Mouse (Mus musculus) CH12.LX (cell line): ENCODE measurements around the gene Fcgr1. TPM values are rescaled to one million over a fixed set of nuclear protein-coding genes. Genes with fewer than 3 reads are reported as not detected.
"Not testable (repeated sequence)": the region's sequence is repeated elsewhere in the genome, so short reads cannot be mapped to it uniquely, and the experiment has no call there.

Experiments
- DNase-seq: peaks from one replicate; pipeline ENCODE4 v3.0.0-alpha.2; 2013; ENCODE audit errors: extremely low read depth
- H3K27ac ChIP-seq: 2 replicates; pipeline ENCODE4 v1.5.1; 2012; ENCODE audit warnings: low read depth, mild to moderate bottlenecking, control low read depth, moderate library complexity; ENCODE audit not compliant: insufficient read depth
- H3K27me3 ChIP-seq: replicated peaks from 2 replicates; pipeline ENCODE3; 2012; ENCODE audit warnings: inconsistent platforms
- H3K36me3 ChIP-seq, 2 experiments: replicated peaks in 1 of 2; 2 replicates each; pipeline versions ENCODE3 to v1.6.1; 2012; ENCODE audit warnings: inconsistent platforms in 1 of 2, low read length in 1 of 2, mild to moderate bottlenecking in 1 of 2, mixed read lengths in 1 of 2, moderate library complexity in 1 of 2; ENCODE audit not compliant: control insufficient read depth in 1 of 2, insufficient read depth in 1 of 2
- H3K4me1 ChIP-seq, 2 experiments: 2 replicates each; pipeline ENCODE4 v1.6.1; 2012; ENCODE audit warnings: inconsistent platforms in 1 of 2, moderate library complexity in 1 of 2; ENCODE audit not compliant: insufficient read depth in 2 of 2, control insufficient read depth in 1 of 2
- H3K4me2 ChIP-seq: 2 replicates; pipeline ENCODE4 v1.6.1; 2012; ENCODE audit warnings: low read depth, mild to moderate bottlenecking, control low read depth; ENCODE audit not compliant: poor library complexity, insufficient read depth, severe bottlenecking
- H3K4me3 ChIP-seq, 3 experiments: fragments of 150-350 bp in 1 of 3; sonication (generic) in 1 of 3; replicated peaks in 1 of 3; 2 replicates each; pipeline versions ENCODE3 to v1.5.1; 2011 to 2012; ENCODE audit warnings: low read depth in 2 of 3, low read length in 2 of 3, mild to moderate bottlenecking in 2 of 3, moderate library complexity in 2 of 3, control low read depth in 1 of 3, improper control_type of control experiment in 1 of 3, inconsistent platforms in 1 of 3, mixed read lengths in 1 of 3; ENCODE audit not compliant: poor library complexity in 1 of 3
- H3K79me2 ChIP-seq: replicated peaks from 2 replicates; pipeline ENCODE4 v1.6.1; 2012; ENCODE audit warnings: mild to moderate bottlenecking, moderate library complexity; ENCODE audit not compliant: control insufficient read depth, poor library complexity, insufficient read depth, severe bottlenecking; ENCODE audit errors: extremely low read depth
- H3K9ac ChIP-seq: 2 replicates; pipeline ENCODE4 v1.6.1; 2012; ENCODE audit warnings: low read depth, mild to moderate bottlenecking, control low read depth, moderate library complexity; ENCODE audit not compliant: insufficient read depth
- H3K9me3 ChIP-seq: replicated peaks from 2 replicates; pipeline ENCODE3; 2012; ENCODE audit warnings: low read length, inconsistent platforms, mixed read lengths
- BHLHE40 ChIP-seq: IDR thresholded peaks from 2 replicates; pipeline ENCODE4 v1.6.1; 2011; ENCODE audit warnings: mild to moderate bottlenecking, low read depth, low read length, improper control_type of control experiment
- CHD1 ChIP-seq: IDR thresholded peaks from 2 replicates; pipeline ENCODE4 v1.6.1; 2012; ENCODE audit warnings: low read depth, low read length, improper control_type of control experiment, inconsistent platforms
- CHD2 ChIP-seq: IDR thresholded peaks from 2 replicates; pipeline ENCODE4 v1.6.1; 2011; ENCODE audit warnings: low read length, improper control_type of control experiment
- CTCF ChIP-seq, 2 experiments: IDR thresholded peaks in 1 of 2; conservative IDR thresholded peaks in 1 of 2; 2 replicates each; pipeline ENCODE4 v1.5.1; 2011 to 2012; ENCODE audit warnings: low read depth in 2 of 2, low read length in 2 of 2, improper control_type of control experiment in 1 of 2, inconsistent platforms in 1 of 2, mild to moderate bottlenecking in 1 of 2, moderate library complexity in 1 of 2
- ELF1 ChIP-seq: IDR thresholded peaks from 2 replicates; pipeline ENCODE4 v1.6.1; 2014; ENCODE audit warnings: low read depth, mild to moderate bottlenecking, inconsistent platforms, low read length, improper control_type of control experiment
- EP300 ChIP-seq: IDR thresholded peaks from 2 replicates; pipeline ENCODE4 v1.6.1; 2011; ENCODE audit warnings: low read length, improper control_type of control experiment
- ETS1 ChIP-seq: conservative IDR thresholded peaks from 2 replicates; pipeline ENCODE4 v1.6.1; 2012; ENCODE audit warnings: low read depth, mild to moderate bottlenecking, inconsistent platforms, low read length, improper control_type of control experiment, moderate library complexity
- MXI1 ChIP-seq: IDR thresholded peaks from 2 replicates; pipeline ENCODE4 v1.6.1; 2011; ENCODE audit warnings: mild to moderate bottlenecking, low read depth, low read length, improper control_type of control experiment
- MYC ChIP-seq: IDR thresholded peaks from 2 replicates; pipeline ENCODE4 v1.6.1; 2011; ENCODE audit warnings: low read depth, mild to moderate bottlenecking, improper control_type of control experiment, low read length
- NRF1 ChIP-seq: IDR thresholded peaks from 2 replicates; pipeline ENCODE4 v1.6.1; 2014; ENCODE audit warnings: low read depth, mild to moderate bottlenecking, inconsistent platforms, low read length, improper control_type of control experiment, moderate library complexity
- POLR2A ChIP-seq: IDR thresholded peaks from 2 replicates; pipeline ENCODE4 v1.6.1; 2011; ENCODE audit warnings: low read depth, mild to moderate bottlenecking, improper control_type of control experiment, low read length
- UBTF ChIP-seq: IDR thresholded peaks from 2 replicates; pipeline ENCODE4 v1.6.1; 2012; ENCODE audit warnings: low read depth, mild to moderate bottlenecking, inconsistent platforms, low read length, improper control_type of control experiment, moderate library complexity
- USF2 ChIP-seq: conservative IDR thresholded peaks from 2 replicates; pipeline ENCODE4 v1.6.1; 2011; ENCODE audit warnings: low read depth, low read length, improper control_type of control experiment
- ZC3H11A ChIP-seq: IDR thresholded peaks from 2 replicates; pipeline ENCODE4 v1.6.1; 2012; ENCODE audit warnings: low read depth, mild to moderate bottlenecking, inconsistent platforms, low read length, improper control_type of control experiment
- ZKSCAN1 ChIP-seq: IDR thresholded peaks from 2 replicates; pipeline ENCODE4 v1.6.1; 2012; ENCODE audit warnings: low read depth, inconsistent platforms, low read length, improper control_type of control experiment, borderline replicate concordance
- dilution Hi-C: fragments of 300-500 bp; cut with MboI; formaldehyde crosslinking; loops from 2 replicates; pipeline ENCODE4 v1.14.3; 2020; ENCODE audit warnings: low sequenced_read_pairs; ENCODE audit not compliant: extremely low pct_unique_long_range_greater_than_20kb, extremely low pct_ligation_motif_present
- in situ Hi-C: fragments of 300-500 bp; cut with MboI; formaldehyde crosslinking; loops from 3 replicates; pipeline ENCODE4 v1.14.3; 2019; ENCODE audit warnings: low sequenced_read_pairs, low pct_ligation_motif_present, low pct_unique_long_range_greater_than_20kb, mixed read lengths
- polyA plus RNA-seq: library from polyadenylated mRNA; unstranded; fragments of >175 nt; gene quantifications from 2 replicates; pipeline ENCODE4 v1.2.1, GENCODE M21; 2012; ENCODE audit warnings: low read depth; ENCODE audit not compliant: insufficient read length
- total RNA-seq, 2 experiments: library from RNA; depleted of rRNA; stranded (reverse); fragments of 300-350 nt in 1 of 2; fragments of >200 nt in 1 of 2; gene quantifications; 2 replicates each; pipeline ENCODE4 v1.2.3; 2012 to 2014

The Fcgr1 gene
- total and polyA plus RNA-seq, 3 experiments = not detected

DNA sequence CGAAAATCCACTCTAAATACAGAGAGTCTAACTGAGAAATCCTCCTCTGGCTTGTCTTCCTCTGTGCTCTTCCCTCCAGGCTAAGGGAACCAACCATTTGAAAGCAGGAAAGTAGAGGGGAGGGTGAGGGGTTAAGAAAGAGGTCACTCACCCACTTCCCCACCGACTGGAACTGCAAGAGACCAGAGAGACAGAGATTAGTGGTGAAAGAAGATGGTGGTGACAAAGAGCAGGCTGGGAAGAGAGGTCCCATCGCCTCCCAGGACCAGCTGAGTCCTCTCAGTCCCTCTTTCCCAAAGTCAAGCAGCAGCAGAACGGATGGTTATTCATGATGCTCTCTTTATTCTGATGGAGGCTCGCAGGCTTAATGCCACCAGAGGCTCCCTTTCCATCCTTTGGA lies 401 bp downstream of the Fcgr1 start:
- Histone ChIP-seq H3K9ac (no peak overlapping the region), H3K27ac (no peak overlapping the region), H3K36me3 (no peaks in the 10 kb centered on the region), H3K4me3 (no peak overlapping the region), H3K4me2 (no peak overlapping the region), H3K79me2 (no peaks in the 10 kb centered on the region), H3K4me1 (peaks cover 7 to 12% of the 10 kb centered on the region in 2 experiments), H3K9me3 (no peaks in the 10 kb centered on the region), H3K27me3 (peaks cover 4% of the 10 kb centered on the region)
- dilution Hi-C loops (no loop called here), in situ Hi-C loops (loop anchor here (25.0 kb wide), 1 partner anchor 244 kb away; the partner anchor contains the start of gene Hfe2)
- TF ChIP-seq MYC = no peak
- TF ChIP-seq ZC3H11A = no peak
- no peak for TF ChIP-seq NRF1
- no peak for TF ChIP-seq UBTF
- no peak for TF ChIP-seq BHLHE40
- no peak for TF ChIP-seq EP300
- TF ChIP-seq CHD1 = no peak
- no peak for TF ChIP-seq ZKSCAN1
- no peak for DNase-seq

DNA sequence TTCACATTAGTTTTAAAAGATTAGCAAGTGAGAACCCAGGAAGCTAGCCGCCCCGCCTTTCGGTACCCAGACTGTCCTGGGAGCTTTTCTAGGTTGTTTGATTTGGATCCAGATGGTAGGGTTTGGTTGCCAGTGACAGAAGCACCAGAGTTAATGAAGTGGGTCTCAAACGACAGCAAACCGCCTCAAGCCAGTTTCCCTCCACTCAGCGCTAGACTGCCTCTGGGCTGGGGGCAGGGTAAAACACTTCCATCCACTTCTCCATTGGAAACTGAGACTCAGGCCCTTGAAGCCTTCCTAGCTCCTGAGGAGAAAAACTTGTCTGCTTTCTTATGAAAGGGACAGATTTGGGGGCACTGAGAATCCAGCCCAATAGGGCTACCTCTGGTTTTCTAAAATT lies 1.1 kb downstream of the Fcgr1 start:
- no peaks in the 10 kb centered on the region for H3K79me2 ChIP-seq
- H3K9me3 ChIP-seq = peaks cover 2% of the 10 kb centered on the region
- no peak overlapping the region for H3K27ac ChIP-seq
- H3K4me3 ChIP-seq = no peak overlapping the region
- dilution Hi-C loops (no loop called here), in situ Hi-C loops (loop anchor here (25.0 kb wide), 1 partner anchor 245 kb away; the partner anchor contains the start of gene Hfe2)
- no peak overlapping the region for H3K9ac ChIP-seq
- H3K4me2 ChIP-seq = no peak overlapping the region
- no peak for DNase-seq
- H3K4me1 ChIP-seq = peaks cover 7 to 12% of the 10 kb centered on the region in 2 experiments
- TF ChIP-seq ETS1 = no peak
- no peak for TF ChIP-seq EP300
- TF ChIP-seq CHD2 = no peak
- no peak for TF ChIP-seq MXI1
- no peak for TF ChIP-seq POLR2A
- no peak for TF ChIP-seq CTCF (conservative IDR thresholded peaks at IDR 0.05 in 1 of 2, IDR thresholded peaks at IDR 0.05 in 1 of 2; ENCODE audit: low read depth in 2 of 2, low read length in 2 of 2)
- TF ChIP-seq USF2 = no peak
- no peak for TF ChIP-seq ELF1
- no peaks in the 10 kb centered on the region for H3K36me3 ChIP-seq
- peaks cover 4% of the 10 kb centered on the region for H3K27me3 ChIP-seq

DNA sequence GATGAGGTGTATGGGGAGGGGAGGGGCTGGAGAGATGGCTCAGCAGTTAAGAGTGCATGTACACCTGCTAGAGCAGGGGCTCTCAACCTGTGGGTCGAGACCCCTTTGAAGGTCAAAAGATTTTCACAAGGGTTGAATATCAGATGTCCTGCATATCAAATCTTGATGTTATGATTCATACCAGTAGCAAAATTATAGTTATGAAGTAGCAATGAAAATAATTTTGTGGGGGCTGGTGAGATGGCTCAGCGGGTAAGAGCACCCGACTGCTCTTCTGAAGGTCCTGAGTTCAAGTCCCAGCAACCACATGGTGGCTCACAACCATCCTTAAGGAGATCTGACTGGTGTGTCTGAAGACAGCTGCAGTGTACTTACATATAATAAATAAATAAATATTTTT lies 3.0 kb downstream of the Fcgr1 start:
- H3K4me1 ChIP-seq = peaks cover 7 to 12% of the 10 kb centered on the region in 2 experiments
- H3K4me2 ChIP-seq, H3K9me3 ChIP-seq, dilution Hi-C loops, H3K27ac ChIP-seq, DNase-seq, H3K36me3 ChIP-seq, H3K79me2 ChIP-seq, H3K4me3 ChIP-seq, H3K9ac ChIP-seq, H3K27me3 ChIP-seq: not testable (repeated sequence)
- in situ Hi-C loops = loop anchor here (25.0 kb wide), 1 partner anchor 247 kb away; the partner anchor contains the start of gene Hfe2
